Mouse (Mus musculus): ENCODE data around the gene Col9a1. TPM values are rescaled to one million over a fixed set of nuclear protein-coding genes. Genes with fewer than 3 reads are reported as not detected.
A peak's percentile ranks its signal among the peaks of the same experiment; 100 is the strongest.

The Col9a1 gene
- polyA plus RNA-seq (2014; fragmentation: Nextera tagmentation; extraction: Ambion mirVana) = 5.7 and 7.7 TPM in 2 replicates

GRCm38 (mm10) chr1:24177224-24177851, at the start of gene Col9a1:
Col9a1 (plus strand) TSS chr1:24177610.
- no peaks in the 10 kb centered on the region for H3K9me3 ChIP-seq (ENCODE audit: low read depth, low read length)
- no peak within 1 kb of the TSS for H3K9ac ChIP-seq
- no peak for DNase-seq
- no peaks in the 10 kb centered on the region for H3K36me3 ChIP-seq (ENCODE audit: insufficient read depth)
- no peaks in the 10 kb centered on the region for H3K27me3 ChIP-seq (ENCODE audit: insufficient read depth, low read length)
- no peak for TF ChIP-seq CTCF (IDR thresholded peaks at IDR 0.05; ENCODE audit: low read depth)
- H3K27ac ChIP-seq (ENCODE audit: low read depth) = no peak within 1 kb of the TSS
- WGBS = 75% methylated on average over 6 of the region's 6 CpGs
- H3K4me3 ChIP-seq (ENCODE audit: low read depth, low read length) = no peak within 1 kb of the TSS
- H3K4me2 ChIP-seq = no peak within 1 kb of the TSS
- no peak for ATAC-seq (ENCODE audit: insufficient read depth)
- H3K4me1 ChIP-seq (ENCODE audit: insufficient read depth) = no peaks in the 10 kb centered on the region

DNA sequence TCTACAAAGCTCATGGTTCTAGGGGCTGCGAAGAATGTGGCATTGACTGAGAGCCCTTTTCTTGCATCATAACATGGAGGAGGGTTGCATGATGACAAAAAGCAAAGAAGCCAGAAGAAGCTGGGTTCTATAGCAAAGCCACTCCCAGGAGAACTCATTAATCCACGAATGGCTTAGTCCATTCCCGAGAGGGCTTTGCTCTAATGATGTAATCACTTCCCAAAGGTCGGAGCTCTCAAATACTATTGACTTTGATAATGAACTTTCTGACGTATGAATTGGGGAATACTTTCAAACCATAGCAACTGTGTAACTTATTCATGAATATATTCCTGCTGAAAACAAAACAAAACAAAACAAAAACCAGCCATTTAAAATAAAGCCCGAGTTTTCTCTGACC, 49.5 kb upstream of the Col9a1 start:
- no peaks in the 10 kb centered on the region for H3K9me3 ChIP-seq (ENCODE audit: low read depth, low read length)
- no peak for ATAC-seq (ENCODE audit: insufficient read depth)
- no peaks in the 10 kb centered on the region for H3K36me3 ChIP-seq (ENCODE audit: insufficient read depth)
- H3K27ac ChIP-seq (ENCODE audit: low read depth) = no peak overlapping the region
- WGBS = 60% methylated on average over 6 of the region's 6 CpGs
- no peak overlapping the region for H3K9ac ChIP-seq
- H3K27me3 ChIP-seq (ENCODE audit: insufficient read depth, low read length) = no peaks in the 10 kb centered on the region
- no peak for TF ChIP-seq CTCF (IDR thresholded peaks at IDR 0.05; ENCODE audit: low read depth)
- H3K4me2 ChIP-seq = no peak overlapping the region
- H3K4me3 ChIP-seq (ENCODE audit: low read depth, low read length) = no peak overlapping the region
- H3K4me1 ChIP-seq (ENCODE audit: insufficient read depth) = no peaks in the 10 kb centered on the region
- DNase-seq = no peak

- H3K36me3 ChIP-seq (ENCODE audit: insufficient read depth) = no peaks in the 10 kb centered on the region
- ATAC-seq (ENCODE audit: insufficient read depth) (no peak), DNase-seq (no peak)
- H3K27ac ChIP-seq (ENCODE audit: low read depth) = no peak overlapping the region
- H3K9ac ChIP-seq = no peak overlapping the region
- no peak for TF ChIP-seq CTCF (IDR thresholded peaks at IDR 0.05; ENCODE audit: low read depth)
- 46% methylated on average over 19 of the region's 19 CpGs for WGBS
- no peaks in the 10 kb centered on the region for H3K9me3 ChIP-seq (ENCODE audit: low read depth, low read length)
- H3K4me1 ChIP-seq (ENCODE audit: insufficient read depth) = no peaks in the 10 kb centered on the region
- H3K4me3 ChIP-seq (ENCODE audit: low read depth, low read length) = no peak overlapping the region
- H3K27me3 ChIP-seq (ENCODE audit: insufficient read depth, low read length) = no peaks in the 10 kb centered on the region
- H3K4me2 ChIP-seq = no peak overlapping the region
Measured at GRCm38 (mm10) chr1:24133853-24134252, 43.6 kb upstream of the Col9a1 start.

DNA sequence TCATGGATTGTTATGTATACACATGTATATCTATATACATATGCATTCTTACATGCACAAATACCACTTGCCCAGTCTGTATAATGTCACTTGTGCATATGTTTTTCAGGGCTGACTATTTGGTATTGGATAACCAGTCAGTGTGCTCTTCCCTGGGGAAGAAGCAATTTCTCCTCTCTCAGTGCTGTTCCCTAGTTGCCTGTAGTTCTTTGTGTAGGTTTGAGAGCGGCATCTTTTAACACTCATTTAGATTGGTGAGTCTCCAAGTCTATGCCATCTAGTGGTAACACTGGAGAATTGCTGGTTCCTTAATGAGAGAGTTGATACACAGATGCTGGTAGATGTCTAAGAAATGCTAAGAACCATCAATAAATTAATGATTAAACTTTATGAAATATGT, 42.6 kb upstream of the Col9a1 start:
- DNase-seq (peak; percentile 75), ATAC-seq (ENCODE audit: insufficient read depth) (peak; percentile 24; the same call in 1 of the 2 replicates)
- WGBS = 5% methylated on average over 1 of the region's 1 CpGs

GRCm38 (mm10) chr1:24137133-24137532, 40.3 kb upstream of the Col9a1 start:
- WGBS = 8% methylated on average over 3 of the region's 3 CpGs
- H3K4me1 ChIP-seq (ENCODE audit: insufficient read depth) = no peaks in the 10 kb centered on the region
- H3K4me3 ChIP-seq (ENCODE audit: low read depth, low read length) = no peak overlapping the region
- no peak for ATAC-seq (ENCODE audit: insufficient read depth)
- no peaks in the 10 kb centered on the region for H3K27me3 ChIP-seq (ENCODE audit: insufficient read depth, low read length)
- no peak overlapping the region for H3K9ac ChIP-seq
- peak; percentile 74 for DNase-seq
- no peaks in the 10 kb centered on the region for H3K9me3 ChIP-seq (ENCODE audit: low read depth, low read length)
- no peak overlapping the region for H3K27ac ChIP-seq (ENCODE audit: low read depth)
- TF ChIP-seq CTCF (IDR thresholded peaks at IDR 0.05; ENCODE audit: low read depth) = peak; percentile 93
- H3K36me3 ChIP-seq (ENCODE audit: insufficient read depth) = no peaks in the 10 kb centered on the region
- no peak overlapping the region for H3K4me2 ChIP-seq

More for the DNA sequence above, 42.6 kb upstream of the Col9a1 start:
- no peaks in the 10 kb centered on the region for H3K9me3 ChIP-seq (ENCODE audit: low read depth, low read length)
- H3K27me3 ChIP-seq (ENCODE audit: insufficient read depth, low read length) = no peaks in the 10 kb centered on the region
- peak; percentile 74 for TF ChIP-seq CTCF (IDR thresholded peaks at IDR 0.05; ENCODE audit: low read depth)
- H3K4me3 ChIP-seq (ENCODE audit: low read depth, low read length) = no peak overlapping the region
- H3K4me2 ChIP-seq = no peak overlapping the region
- H3K4me1 ChIP-seq (ENCODE audit: insufficient read depth) = no peaks in the 10 kb centered on the region
- no peak overlapping the region for H3K27ac ChIP-seq (ENCODE audit: low read depth)
- no peaks in the 10 kb centered on the region for H3K36me3 ChIP-seq (ENCODE audit: insufficient read depth)
- H3K9ac ChIP-seq = no peak overlapping the region

DNA sequence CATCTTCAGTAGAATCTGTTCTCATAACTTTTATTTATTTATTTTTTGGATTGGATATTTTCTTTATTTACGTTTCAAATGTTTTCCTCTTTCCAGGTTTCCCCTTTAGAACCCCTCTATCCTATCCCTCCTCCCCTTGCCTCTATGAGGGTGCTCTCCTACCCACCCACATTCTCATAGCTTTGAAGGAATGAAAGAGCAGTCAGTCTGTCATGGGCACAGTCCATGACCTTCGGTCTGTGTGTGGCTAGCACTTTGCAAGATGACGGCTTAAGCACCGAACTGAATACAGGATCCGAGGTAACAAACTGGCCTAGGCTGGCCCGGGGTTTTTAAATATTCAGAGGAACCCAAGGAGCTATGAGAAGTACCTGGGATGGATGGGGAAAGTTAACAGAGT, 36.9 kb upstream of the Col9a1 start:
- 75% methylated on average over 6 of the region's 6 CpGs for WGBS
- H3K4me2 ChIP-seq = no peak overlapping the region
- H3K4me3 ChIP-seq (ENCODE audit: low read depth, low read length) = no peak overlapping the region
- H3K4me1 ChIP-seq (ENCODE audit: insufficient read depth) = no peaks in the 10 kb centered on the region
- H3K9ac ChIP-seq = no peak overlapping the region
- DNase-seq (no peak), ATAC-seq (ENCODE audit: insufficient read depth) (no peak)
- no peak for TF ChIP-seq CTCF (IDR thresholded peaks at IDR 0.05; ENCODE audit: low read depth)
- H3K27ac ChIP-seq (ENCODE audit: low read depth) = no peak overlapping the region
- no peaks in the 10 kb centered on the region for H3K27me3 ChIP-seq (ENCODE audit: insufficient read depth, low read length)
- H3K36me3 ChIP-seq (ENCODE audit: insufficient read depth) = no peaks in the 10 kb centered on the region
- H3K9me3 ChIP-seq (ENCODE audit: low read depth, low read length) = no peaks in the 10 kb centered on the region

- DNase-seq (no peak), ATAC-seq (ENCODE audit: insufficient read depth) (no peak)
- Histone ChIP-seq H3K9me3 (ENCODE audit: low read depth, low read length) (no peaks in the 10 kb centered on the region), H3K4me3 (ENCODE audit: low read depth, low read length) (no peak overlapping the region), H3K27me3 (ENCODE audit: insufficient read depth, low read length) (no peaks in the 10 kb centered on the region), H3K36me3 (ENCODE audit: insufficient read depth) (no peaks in the 10 kb centered on the region), H3K27ac (ENCODE audit: low read depth) (no peak overlapping the region), H3K9ac (no peak overlapping the region), H3K4me1 (ENCODE audit: insufficient read depth) (no peaks in the 10 kb centered on the region), H3K4me2 (no peak overlapping the region)
- TF ChIP-seq CTCF (IDR thresholded peaks at IDR 0.05; ENCODE audit: low read depth) = no peak
- WGBS = 77% methylated on average over 8 of the region's 8 CpGs
Measured at GRCm38 (mm10) chr1:24143504-24143903, 33.9 kb upstream of the Col9a1 start.

Data from lung, embryonic 14.5 days (tissue).